Mouse (Mus musculus): ENCODE results near the gene 6430628N08Rik. TPM values are rescaled to one million over a fixed set of nuclear protein-coding genes. Genes with fewer than 3 reads are reported as not detected.
A peak's percentile ranks its signal among the peaks of the same experiment; 100 is the strongest.

Gene 6430628N08Rik
- polyA plus RNA-seq, 1 experiment from 2014 or later = 0.44 TPM

DNA sequence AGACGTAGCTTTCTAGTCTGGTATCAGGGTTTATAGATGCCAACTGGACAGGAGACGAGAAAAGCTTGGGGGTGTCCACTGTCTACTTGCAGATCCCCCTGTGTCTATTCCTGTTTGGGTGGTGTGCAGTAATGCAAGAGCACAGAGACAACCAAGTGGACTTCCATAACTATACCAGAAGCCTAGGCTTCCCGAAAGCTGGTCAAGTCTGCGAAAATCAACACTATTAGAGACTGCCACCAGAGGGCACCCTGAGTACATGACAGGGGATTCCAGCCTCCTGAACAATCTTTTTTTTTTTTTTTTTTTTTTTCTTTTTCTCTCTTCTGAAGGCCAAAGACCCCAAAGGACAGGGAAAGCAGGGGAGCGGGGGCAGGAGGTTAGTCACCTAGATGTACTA lies 12.4 kb downstream of the 6430628N08Rik start:
- Histone ChIP-seq H3K4me2 (ENCODE audit: low read length) (no peak overlapping the region), H3K9me3 (ENCODE audit: control insufficient read depth, low read length) (no peaks in the 10 kb centered on the region), H3K4me1 (ENCODE audit: control insufficient read depth, insufficient read depth, low read depth, low read length) (peaks cover 13% of the 10 kb centered on the region), H3K27ac (ENCODE audit: low read depth, low read length) (no peak overlapping the region), H3K4me3 (ENCODE audit: low read length) (no peak overlapping the region), H3K27me3 (replicated peaks; ENCODE audit: control insufficient read depth, insufficient read depth, low read length) (peaks cover 45% of the 10 kb centered on the region), H3K9ac (ENCODE audit: low read depth, low read length) (no peak overlapping the region), H3K36me3 (ENCODE audit: control insufficient read depth, insufficient read depth, low read length) (no peaks in the 10 kb centered on the region)
- 22% methylated on average over 5 of the region's 5 CpGs for WGBS
- ATAC-seq = peak; percentile 12; the same call in 1 of the 2 replicates

DNA sequence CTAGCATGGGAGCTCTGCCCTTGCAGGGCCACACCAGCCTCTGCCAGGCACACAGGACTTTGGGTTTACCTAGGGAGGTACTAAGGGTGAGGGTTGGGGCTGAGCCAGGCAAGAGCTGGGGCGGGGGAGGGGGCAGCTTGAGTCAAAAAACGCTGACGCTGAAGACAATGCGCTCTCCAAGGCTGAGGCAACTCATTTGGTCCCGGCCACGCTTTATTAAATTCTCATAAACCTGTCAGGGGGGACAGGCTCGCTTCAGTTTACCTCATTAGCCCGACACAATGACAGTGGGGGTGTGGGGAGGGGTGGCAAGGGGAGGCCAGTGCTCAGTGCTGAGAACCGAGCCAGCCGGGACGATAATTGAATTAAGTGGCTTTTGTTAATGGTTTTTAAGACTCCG lies 13.9 kb downstream of the 6430628N08Rik start:
- Histone ChIP-seq H3K27me3 (replicated peaks; ENCODE audit: control insufficient read depth, insufficient read depth, low read length) (peaks cover 30% of the 10 kb centered on the region), H3K9ac (ENCODE audit: low read depth, low read length) (no peak overlapping the region), H3K27ac (ENCODE audit: low read depth, low read length) (no peak overlapping the region), H3K4me2 (ENCODE audit: low read length) (no peak overlapping the region), H3K4me3 (ENCODE audit: low read length) (no peak overlapping the region), H3K9me3 (ENCODE audit: control insufficient read depth, low read length) (no peaks in the 10 kb centered on the region), H3K36me3 (ENCODE audit: control insufficient read depth, insufficient read depth, low read length) (no peaks in the 10 kb centered on the region), H3K4me1 (ENCODE audit: control insufficient read depth, insufficient read depth, low read depth, low read length) (peaks cover 6% of the 10 kb centered on the region)
- WGBS = 6% methylated on average over 12 of the region's 12 CpGs
- ATAC-seq = no peak

- H3K4me1 ChIP-seq (ENCODE audit: control insufficient read depth, insufficient read depth, low read depth, low read length) = peaks cover 6% of the 10 kb centered on the region
- no peak for ATAC-seq
Measured at GRCm38 (mm10) chr4:115905701-115906100, 15.2 kb downstream of the 6430628N08Rik start.

GRCm38 (mm10) chr4:115906791-115907190 lies 16.3 kb downstream of the 6430628N08Rik start:
- ATAC-seq = no peak
- Histone ChIP-seq H3K4me2 (ENCODE audit: low read length) (no peak overlapping the region), H3K36me3 (ENCODE audit: control insufficient read depth, insufficient read depth, low read length) (no peaks in the 10 kb centered on the region), H3K9ac (ENCODE audit: low read depth, low read length) (no peak overlapping the region), H3K4me3 (ENCODE audit: low read length) (no peak overlapping the region), H3K27me3 (replicated peaks; ENCODE audit: control insufficient read depth, insufficient read depth, low read length) (peaks cover 26% of the 10 kb centered on the region), H3K4me1 (ENCODE audit: control insufficient read depth, insufficient read depth, low read depth, low read length) (peaks cover 6% of the 10 kb centered on the region), H3K9me3 (ENCODE audit: control insufficient read depth, low read length) (no peaks in the 10 kb centered on the region), H3K27ac (ENCODE audit: low read depth, low read length) (no peak overlapping the region)
- WGBS = 90% methylated on average over 3 of the region's 3 CpGs

More at GRCm38 (mm10) chr4:115905701-115906100, 15.2 kb downstream of the 6430628N08Rik start:
- H3K9me3 ChIP-seq (ENCODE audit: control insufficient read depth, low read length) = no peaks in the 10 kb centered on the region
- 6% methylated on average over 5 of the region's 7 CpGs for WGBS
- peaks cover 25% of the 10 kb centered on the region for H3K27me3 ChIP-seq (replicated peaks; ENCODE audit: control insufficient read depth, insufficient read depth, low read length)
- no peak overlapping the region for H3K27ac ChIP-seq (ENCODE audit: low read depth, low read length)
- no peak overlapping the region for H3K9ac ChIP-seq (ENCODE audit: low read depth, low read length)
- no peaks in the 10 kb centered on the region for H3K36me3 ChIP-seq (ENCODE audit: control insufficient read depth, insufficient read depth, low read length)
- no peak overlapping the region for H3K4me3 ChIP-seq (ENCODE audit: low read length)
- no peak overlapping the region for H3K4me2 ChIP-seq (ENCODE audit: low read length)

DNA sequence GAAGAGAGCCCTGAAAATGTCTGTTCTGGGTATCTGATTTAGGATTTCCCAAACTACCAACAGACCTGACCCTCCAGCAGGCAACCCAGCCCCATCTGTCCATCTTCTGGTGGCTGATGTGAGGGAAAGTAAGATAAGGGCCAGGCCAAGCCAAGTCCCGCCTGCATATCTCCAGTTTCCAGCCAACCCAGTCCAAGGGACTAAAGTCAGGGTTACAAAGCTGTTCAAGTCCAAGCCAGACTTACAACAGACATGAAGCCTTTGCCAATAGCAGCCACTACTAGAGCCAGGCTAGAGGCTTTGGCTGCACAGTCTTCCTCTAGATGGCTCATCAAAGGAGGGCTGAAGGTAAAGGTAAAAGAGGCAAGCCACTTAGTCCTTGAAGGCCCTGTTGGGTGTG lies 17.5 kb downstream of the 6430628N08Rik start:
- Histone ChIP-seq H3K9ac (ENCODE audit: low read depth, low read length) (no peak overlapping the region), H3K4me2 (ENCODE audit: low read length) (no peak overlapping the region), H3K36me3 (ENCODE audit: control insufficient read depth, insufficient read depth, low read length) (no peaks in the 10 kb centered on the region), H3K4me1 (ENCODE audit: control insufficient read depth, insufficient read depth, low read depth, low read length) (peaks cover 6% of the 10 kb centered on the region), H3K9me3 (ENCODE audit: control insufficient read depth, low read length) (no peaks in the 10 kb centered on the region), H3K27me3 (replicated peaks; ENCODE audit: control insufficient read depth, insufficient read depth, low read length) (peaks cover 21% of the 10 kb centered on the region), H3K27ac (ENCODE audit: low read depth, low read length) (no peak overlapping the region), H3K4me3 (ENCODE audit: low read length) (no peak overlapping the region)
- ATAC-seq = no peak
- WGBS = 87% methylated on average over 1 of the region's 1 CpGs

DNA sequence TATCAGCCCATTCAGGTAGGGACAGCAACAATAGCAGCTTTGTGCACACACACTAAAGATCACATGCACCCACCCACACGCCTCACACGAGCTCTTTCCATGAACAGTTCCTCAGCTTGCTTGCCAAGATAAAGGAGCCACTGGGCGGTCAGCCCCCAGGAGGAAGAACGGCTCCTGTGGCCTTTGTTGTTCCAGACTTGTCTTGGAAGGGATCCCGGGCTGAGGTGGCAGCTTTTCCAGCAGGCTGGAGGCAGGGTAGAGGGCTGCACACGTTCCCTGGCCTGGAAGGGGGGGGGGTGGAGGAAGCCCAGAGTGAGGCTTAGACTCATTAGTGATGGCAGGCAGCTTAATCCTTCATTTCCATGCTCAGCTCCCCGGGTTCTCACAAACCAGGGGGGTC lies 18.2 kb downstream of the 6430628N08Rik start:
- H3K4me3 ChIP-seq (ENCODE audit: low read length) = no peak overlapping the region
- no peaks in the 10 kb centered on the region for H3K9me3 ChIP-seq (ENCODE audit: control insufficient read depth, low read length)
- ATAC-seq = peak; percentile 76
- peaks cover 6% of the 10 kb centered on the region for H3K4me1 ChIP-seq (ENCODE audit: control insufficient read depth, insufficient read depth, low read depth, low read length)
- no peak overlapping the region for H3K4me2 ChIP-seq (ENCODE audit: low read length)
- H3K27ac ChIP-seq (ENCODE audit: low read depth, low read length) = no peak overlapping the region
- WGBS = 17% methylated on average over 7 of the region's 7 CpGs
- H3K27me3 ChIP-seq (replicated peaks; ENCODE audit: control insufficient read depth, insufficient read depth, low read length) = peaks cover 24% of the 10 kb centered on the region
- H3K9ac ChIP-seq (ENCODE audit: low read depth, low read length) = no peak overlapping the region
- no peaks in the 10 kb centered on the region for H3K36me3 ChIP-seq (ENCODE audit: control insufficient read depth, insufficient read depth, low read length)

DNA sequence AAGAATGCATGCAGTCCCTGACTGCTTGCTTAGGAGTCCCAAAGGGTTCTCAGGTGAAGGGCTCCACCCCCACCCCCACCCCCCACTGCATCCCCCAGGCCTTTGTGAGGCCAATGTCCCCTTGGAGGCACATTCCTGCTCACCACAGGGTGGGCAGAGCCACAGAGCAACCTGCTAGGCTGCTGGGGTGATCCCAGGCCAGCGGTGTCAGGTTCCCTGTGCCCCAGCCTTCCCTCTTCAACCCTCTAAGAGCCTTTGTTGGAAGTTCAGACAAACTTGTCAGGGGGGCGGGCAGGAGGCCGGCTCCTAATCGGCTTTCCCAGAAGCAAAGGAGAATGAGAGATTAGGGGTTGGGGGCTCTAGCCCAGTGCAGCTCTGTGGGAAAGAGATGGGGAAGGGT lies 21.1 kb downstream of the 6430628N08Rik start:
- H3K4me3 ChIP-seq (ENCODE audit: low read length) = no peak overlapping the region
- no peaks in the 10 kb centered on the region for H3K36me3 ChIP-seq (ENCODE audit: control insufficient read depth, insufficient read depth, low read length)
- WGBS = 2% methylated on average over 4 of the region's 4 CpGs
- H3K9ac ChIP-seq (ENCODE audit: low read depth, low read length) = no peak overlapping the region
- H3K27ac ChIP-seq (ENCODE audit: low read depth, low read length) = no peak overlapping the region
- peaks cover 21% of the 10 kb centered on the region for H3K27me3 ChIP-seq (replicated peaks; ENCODE audit: control insufficient read depth, insufficient read depth, low read length)
- H3K9me3 ChIP-seq (ENCODE audit: control insufficient read depth, low read length) = no peaks in the 10 kb centered on the region
- H3K4me2 ChIP-seq (ENCODE audit: low read length) = no peak overlapping the region
- no peak for ATAC-seq
- no peaks in the 10 kb centered on the region; the same call in none of the 2 replicates for H3K4me1 ChIP-seq (ENCODE audit: control insufficient read depth, insufficient read depth, low read depth, low read length)

DNA sequence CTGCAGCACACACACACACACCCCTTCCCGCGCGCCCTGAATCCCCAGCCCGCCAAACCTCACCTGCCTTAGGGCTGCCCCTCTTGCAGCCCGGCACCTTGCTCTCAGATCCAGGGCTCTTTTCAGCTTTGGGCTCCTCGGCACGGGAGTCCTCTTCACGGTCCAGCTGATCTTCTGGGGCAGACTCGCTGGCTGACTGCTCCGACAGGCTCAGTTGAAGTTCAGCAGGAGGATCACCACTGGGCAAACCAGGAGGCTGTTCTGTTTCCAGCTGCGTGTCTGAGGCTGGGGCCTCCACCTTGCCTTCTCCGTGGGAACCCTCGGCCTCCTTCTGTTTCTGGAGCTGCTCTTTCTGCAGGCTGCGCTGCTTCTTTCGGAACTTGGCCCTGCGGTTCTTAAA lies 29.4 kb downstream of the 6430628N08Rik start:
- Histone ChIP-seq H3K9ac (ENCODE audit: low read depth, low read length) (no peak overlapping the region), H3K4me1 (ENCODE audit: control insufficient read depth, insufficient read depth, low read depth, low read length) (no peaks in the 10 kb centered on the region), H3K4me3 (ENCODE audit: low read length) (no peak overlapping the region), H3K36me3 (ENCODE audit: control insufficient read depth, insufficient read depth, low read length) (no peaks in the 10 kb centered on the region), H3K27me3 (replicated peaks; ENCODE audit: control insufficient read depth, insufficient read depth, low read length) (peaks cover 12% of the 10 kb centered on the region; the same call in 1 of the 2 replicates), H3K27ac (ENCODE audit: low read depth, low read length) (no peak overlapping the region), H3K4me2 (ENCODE audit: low read length) (no peak overlapping the region), H3K9me3 (ENCODE audit: control insufficient read depth, low read length) (no peaks in the 10 kb centered on the region)
- whole genome bisulfite sequencing = 75% methylated on average over 16 of the region's 16 CpGs
- ATAC-seq = no peak

DNA sequence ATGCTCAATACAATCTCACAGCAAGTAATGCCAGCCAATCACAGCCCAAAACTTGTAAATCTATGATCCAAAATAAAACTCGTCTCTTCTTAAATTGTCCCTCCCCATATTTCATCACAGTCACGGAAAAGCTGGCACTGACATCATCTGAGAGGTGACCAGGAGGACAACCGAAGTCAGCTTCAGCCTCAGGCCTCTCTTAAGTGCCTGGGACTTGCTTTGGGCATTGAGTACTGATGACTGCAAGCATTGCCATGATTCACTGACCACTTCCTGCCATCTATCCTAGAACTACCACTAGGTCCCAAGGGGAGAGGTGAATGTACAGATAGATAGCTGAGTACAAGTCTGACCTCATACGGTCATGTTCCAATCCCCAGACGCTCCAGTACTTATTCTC lies 32.2 kb downstream of the 6430628N08Rik start:
- Histone ChIP-seq H3K36me3 (ENCODE audit: control insufficient read depth, insufficient read depth, low read length) (no peaks in the 10 kb centered on the region), H3K9me3 (ENCODE audit: control insufficient read depth, low read length) (no peaks in the 10 kb centered on the region), H3K4me1 (ENCODE audit: control insufficient read depth, insufficient read depth, low read depth, low read length) (no peaks in the 10 kb centered on the region), H3K4me2 (ENCODE audit: low read length) (no peak overlapping the region), H3K27me3 (replicated peaks; ENCODE audit: control insufficient read depth, insufficient read depth, low read length) (peaks cover 6% of the 10 kb centered on the region; the same call in 1 of the 2 replicates), H3K9ac (ENCODE audit: low read depth, low read length) (no peak overlapping the region), H3K27ac (ENCODE audit: low read depth, low read length) (no peak overlapping the region), H3K4me3 (ENCODE audit: low read length) (no peak overlapping the region)
- WGBS = 90% methylated on average over 5 of the region's 5 CpGs
- no peak for ATAC-seq
